Mouse (Mus musculus) heart, adult 18-20 months (tissue): ENCODE measurements around the gene Map3k4. TPM values are rescaled to one million over a fixed set of nuclear protein-coding genes. Genes with fewer than 3 reads are reported as not detected.

Experiments used
- DNase-seq, 2 experiments: peaks; one replicate each; pipeline ENCODE4 v3.0.0; 2021 to 2022; ENCODE audit warnings: mixed read lengths in 1 of 2
- total RNA-seq, 2 experiments: library from RNA; stranded (reverse); gene quantifications; 2 replicates each; pipeline ENCODE4 v1.2.3; 2021

Map3k4 gene
- total RNA-seq, 2 experiments from 2014 or later = 44.7 to 49.8 TPM

- DNase-seq = no peak
Measured at GRCm38 (mm10) chr17:12271805-12272204, 46.8 kb downstream of the Map3k4 start.

GRCm38 (mm10) chr17:12268538-12268937 is 50.1 kb downstream of the Map3k4 start:
- DNase-seq = peak; percentile 23 to 24

- DNase-seq = no peak
Measured at GRCm38 (mm10) chr17:12268091-12268490, 50.5 kb downstream of the Map3k4 start.

- peak; percentile 57 to 70 for DNase-seq
Measured at GRCm38 (mm10) chr17:12265969-12266925, 52.3 kb downstream of the Map3k4 start.

GRCm38 (mm10) chr17:12264293-12264692 is 54.3 kb downstream of the Map3k4 start:
- no peak for DNase-seq

GRCm38 (mm10) chr17:12263787-12264186 is 54.8 kb downstream of the Map3k4 start:
- DNase-seq = no peak

- no peak for DNase-seq
Measured at GRCm38 (mm10) chr17:12262851-12263250, 55.7 kb downstream of the Map3k4 start.

- DNase-seq = no peak
Measured at GRCm38 (mm10) chr17:12261887-12262286, 56.7 kb downstream of the Map3k4 start.

GRCm38 (mm10) chr17:12261376-12261775 is 57.2 kb downstream of the Map3k4 start:
- no peak for DNase-seq

- DNase-seq = peak; percentile 25 to 41
Measured at GRCm38 (mm10) chr17:12259957-12260356, 58.6 kb downstream of the Map3k4 start.

- no peak for DNase-seq
Measured at GRCm38 (mm10) chr17:12258517-12258916, 60.1 kb downstream of the Map3k4 start.

GRCm38 (mm10) chr17:12256142-12256541 is 62.5 kb downstream of the Map3k4 start:
- no peak for DNase-seq

- no peak for DNase-seq
Measured at GRCm38 (mm10) chr17:12250581-12250980, 68.0 kb downstream of the Map3k4 start.

- DNase-seq = peak; percentile 18 to 31
Measured at GRCm38 (mm10) chr17:12249783-12250504, 68.7 kb downstream of the Map3k4 start.

- no peak for DNase-seq
Measured at GRCm38 (mm10) chr17:12240701-12241100, 77.9 kb downstream of the Map3k4 start.

- no peak for DNase-seq
Measured at GRCm38 (mm10) chr17:12232724-12233123, 85.9 kb downstream of the Map3k4 start.

GRCm38 (mm10) chr17:12231087-12231486 is 87.5 kb downstream of the Map3k4 start:
- DNase-seq = no peak

GRCm38 (mm10) chr17:12230167-12230566 is 88.4 kb downstream of the Map3k4 start:
- DNase-seq = no peak

- DNase-seq = no peak
Measured at GRCm38 (mm10) chr17:12229756-12230155, 88.8 kb downstream of the Map3k4 start.

- no peak for DNase-seq
Measured at GRCm38 (mm10) chr17:12228471-12228870, 90.1 kb downstream of the Map3k4 start.

GRCm38 (mm10) chr17:12228001-12228400 is 90.6 kb downstream of the Map3k4 start:
- DNase-seq = no peak

GRCm38 (mm10) chr17:12226551-12226950 is 92.0 kb downstream of the Map3k4 start:
- peak; percentile 31 to 38 for DNase-seq

- no peak for DNase-seq
Measured at GRCm38 (mm10) chr17:12225227-12225626, 93.4 kb downstream of the Map3k4 start.
